Mouse (Mus musculus) hindbrain, embryonic 15.5 days (tissue): ENCODE measurements around the gene Fancm. TPM values are rescaled to one million over a fixed set of nuclear protein-coding genes. Genes with fewer than 3 reads are reported as not detected.
"Not testable (repeated sequence)": the region's sequence is repeated elsewhere in the genome, so short reads cannot be mapped to it uniquely, and the experiment has no call there.

Experiments
- ATAC-seq: fragments of 200-750 bp; cut with Nextera tagmentation; 2 replicates; pipeline ENCODE4 v1.8.0; 2017; ENCODE audit warnings: low read depth, moderate number of reproducible peaks, moderate TSS enrichment; ENCODE audit not compliant: low FRiP score
- H3K27ac ChIP-seq: fragments of 300-500 bp; sonication (generic); replicated peaks from 2 replicates; pipeline ENCODE4 v1.5.1; 2015; ENCODE audit warnings: mild to moderate bottlenecking, inconsistent platforms
- H3K27me3 ChIP-seq: fragments of 300-500 bp; sonication (generic); 2 replicates; pipeline ENCODE4 v1.6.1; 2015; ENCODE audit warnings: control low read depth, inconsistent platforms
- H3K36me3 ChIP-seq: fragments of 300-500 bp; sonication (generic); 2 replicates; pipeline ENCODE4 v1.6.1; 2015; ENCODE audit warnings: control low read depth, inconsistent platforms
- H3K4me1 ChIP-seq: fragments of 300-500 bp; sonication (generic); replicated peaks from 2 replicates; pipeline ENCODE4 v1.6.1; 2015; ENCODE audit warnings: control low read depth, inconsistent platforms
- H3K4me2 ChIP-seq: fragments of 300-500 bp; sonication (generic); 2 replicates; pipeline ENCODE4 v1.6.1; 2015; ENCODE audit warnings: moderate library complexity, mild to moderate bottlenecking, inconsistent platforms
- H3K4me3 ChIP-seq: fragments of 300-500 bp; sonication (generic); 2 replicates; pipeline ENCODE4 v1.5.1; 2015; ENCODE audit warnings: mild to moderate bottlenecking, inconsistent platforms
- H3K9ac ChIP-seq: fragments of 300-500 bp; sonication (generic); 2 replicates; pipeline ENCODE4 v1.6.1; 2015; ENCODE audit warnings: inconsistent platforms
- H3K9me3 ChIP-seq: fragments of 300-500 bp; sonication (generic); 2 replicates; pipeline ENCODE4 v1.6.1; 2016; ENCODE audit warnings: control low read depth, inconsistent platforms
- WGBS: fragments of 180-500 bp; shearing (Covaris S2); methylation state at CpG from one replicate; pipeline ENCODE4 v1.1.7; 2015; 5-methylcytosine and 5-hydroxymethylcytosine counted together
- polyA plus RNA-seq: library from polyadenylated mRNA; unstranded; fragments of >200 nt; fragmentation: Nextera tagmentation; extraction: Ambion mirVana; gene quantifications from 2 replicates; pipeline ENCODE4 v1.2.1, GENCODE M21; 2015

Gene Fancm
- polyA plus RNA-seq, 1 experiment from 2014 or later: 6.3 TPM

- Histone ChIP-seq H3K9ac (peak within 1 kb of the TSS; percentile 90), H3K27me3 (no peaks in the 10 kb centered on the region), H3K4me1 (peaks cover 36% of the 10 kb centered on the region), H3K36me3 (peaks cover 5% of the 10 kb centered on the region), H3K27ac (peak within 1 kb of the TSS; percentile 98), H3K4me2 (peak within 1 kb of the TSS; percentile 88), H3K9me3 (no peaks in the 10 kb centered on the region), H3K4me3 (peak within 1 kb of the TSS; percentile 92)
- ATAC-seq: peak; percentile 99
- WGBS: under 1% methylated on average over 48 of the region's 49 CpGs
Observed at GRCm38 (mm10) chr12:65073611-65074178, 1.7 kb upstream of the Fancm start, which contains the start of gene Fkbp3. Gene Fkbp3, minus strand, starts transcription at chr12:65074007.

GRCm38 (mm10) chr12:65074651-65075050, 752 bp upstream of the Fancm start:
- H3K4me3 ChIP-seq: peak overlapping the region; percentile 92
- peak overlapping the region; percentile 90; the same call in 1 of the 2 replicates for H3K9ac ChIP-seq
- ATAC-seq: no peak
- H3K9me3 ChIP-seq: no peaks in the 10 kb centered on the region
- WGBS: 44% methylated on average over 7 of the region's 7 CpGs
- peak overlapping the region; percentile 98 for H3K27ac ChIP-seq
- H3K36me3 ChIP-seq: no peaks in the 10 kb centered on the region
- no peaks in the 10 kb centered on the region for H3K27me3 ChIP-seq
- peaks cover 36% of the 10 kb centered on the region for H3K4me1 ChIP-seq
- H3K4me2 ChIP-seq: peak overlapping the region; percentile 88

GRCm38 (mm10) chr12:65075733-65076310, 419 bp downstream of the Fancm start:
- ATAC-seq: 0 out of 2 replicates have a peak, but pooled peaks have one; percentile 8
- under 1% methylated on average over 41 of the region's 41 CpGs for WGBS

GRCm38 (mm10) chr12:65076906-65077305, 1.5 kb downstream of the Fancm start:
- ATAC-seq: no peak
- Histone ChIP-seq H3K9ac (no peak overlapping the region), H3K4me2 (peak overlapping the region; percentile 88), H3K27me3 (no peaks in the 10 kb centered on the region), H3K9me3 (no peaks in the 10 kb centered on the region), H3K4me1 (peaks cover 36% of the 10 kb centered on the region), H3K4me3 (peak overlapping the region; percentile 92), H3K36me3 (0 out of 2 replicates have a peak, but pooled peaks cover 9% of the 10 kb centered on the region), H3K27ac (no peak overlapping the region)
- WGBS: 87% methylated on average over 9 of the region's 9 CpGs

More at GRCm38 (mm10) chr12:65075733-65076310, 419 bp downstream of the Fancm start:
- no peaks in the 10 kb centered on the region for H3K27me3 ChIP-seq
- peak overlapping the region; percentile 92 for H3K4me3 ChIP-seq
- peaks cover 36% of the 10 kb centered on the region for H3K4me1 ChIP-seq
- 0 out of 2 replicates have a peak, but pooled peaks cover 9% of the 10 kb centered on the region for H3K36me3 ChIP-seq
- peak overlapping the region; percentile 88 for H3K4me2 ChIP-seq
- H3K27ac ChIP-seq: peak overlapping the region; percentile 98
- no peaks in the 10 kb centered on the region for H3K9me3 ChIP-seq
- peak overlapping the region; percentile 88 for H3K9ac ChIP-seq

GRCm38 (mm10) chr12:65108746-65109145, 33.3 kb downstream of the Fancm start:
- Histone ChIP-seq H3K4me2 (no peak overlapping the region), H3K27ac (no peak overlapping the region), H3K4me3 (no peak overlapping the region), H3K4me1 (no peaks in the 10 kb centered on the region), H3K27me3 (no peaks in the 10 kb centered on the region), H3K9ac (no peak overlapping the region), H3K36me3 (peaks cover 18% of the 10 kb centered on the region), H3K9me3 (no peaks in the 10 kb centered on the region)
- 86% methylated on average over 1 of the region's 1 CpGs for WGBS
- no peak for ATAC-seq

- WGBS: 93% methylated on average over 3 of the region's 3 CpGs
Observed at GRCm38 (mm10) chr12:65111503-65111902, 36.1 kb downstream of the Fancm start.

GRCm38 (mm10) chr12:65112811-65113210, 37.4 kb downstream of the Fancm start:
- no peaks in the 10 kb centered on the region for H3K9me3 ChIP-seq

More at GRCm38 (mm10) chr12:65111503-65111902, 36.1 kb downstream of the Fancm start:
- no peaks in the 10 kb centered on the region for H3K27me3 ChIP-seq
- H3K4me2 ChIP-seq: no peak overlapping the region
- H3K9me3 ChIP-seq: no peaks in the 10 kb centered on the region
- no peak overlapping the region for H3K4me3 ChIP-seq
- H3K9ac ChIP-seq: no peak overlapping the region
- H3K36me3 ChIP-seq: peaks cover 19% of the 10 kb centered on the region
- ATAC-seq: no peak
- no peak overlapping the region for H3K27ac ChIP-seq
- no peaks in the 10 kb centered on the region for H3K4me1 ChIP-seq

GRCm38 (mm10) chr12:65113925-65114324, 38.5 kb downstream of the Fancm start:
- 90% methylated on average over 4 of the region's 4 CpGs for WGBS
- H3K4me3 ChIP-seq: no peak overlapping the region
- no peak overlapping the region for H3K4me2 ChIP-seq
- no peak overlapping the region for H3K27ac ChIP-seq
- ATAC-seq: no peak
- no peaks in the 10 kb centered on the region for H3K27me3 ChIP-seq
- no peaks in the 10 kb centered on the region for H3K9me3 ChIP-seq
- H3K4me1 ChIP-seq: no peaks in the 10 kb centered on the region
- H3K9ac ChIP-seq: no peak overlapping the region
- H3K36me3 ChIP-seq: peaks cover 23% of the 10 kb centered on the region

More at GRCm38 (mm10) chr12:65112811-65113210, 37.4 kb downstream of the Fancm start:
- Histone ChIP-seq H3K27ac (no peak overlapping the region), H3K9ac (no peak overlapping the region), H3K4me2 (no peak overlapping the region), H3K36me3 (peaks cover 21% of the 10 kb centered on the region), H3K4me1 (no peaks in the 10 kb centered on the region), H3K27me3 (no peaks in the 10 kb centered on the region), H3K4me3 (no peak overlapping the region)
- 100% methylated on average over 1 of the region's 1 CpGs for WGBS
- ATAC-seq: no peak

GRCm38 (mm10) chr12:65114978-65115377, 39.6 kb downstream of the Fancm start:
- H3K9me3 ChIP-seq, H3K4me2 ChIP-seq, H3K9ac ChIP-seq, H3K27ac ChIP-seq, H3K27me3 ChIP-seq, ATAC-seq, H3K4me1 ChIP-seq, H3K4me3 ChIP-seq: not testable (repeated sequence)
- H3K36me3 ChIP-seq: peaks cover 32% of the 10 kb centered on the region
- 96% methylated on average over 3 of the region's 3 CpGs for WGBS

GRCm38 (mm10) chr12:65118968-65119367, 43.6 kb downstream of the Fancm start:
- Histone ChIP-seq H3K27me3 (no peaks in the 10 kb centered on the region), H3K36me3 (peaks cover 53% of the 10 kb centered on the region), H3K9me3 (no peaks in the 10 kb centered on the region), H3K4me2 (no peak overlapping the region), H3K9ac (no peak overlapping the region), H3K4me3 (no peak overlapping the region), H3K4me1 (no peaks in the 10 kb centered on the region), H3K27ac (no peak overlapping the region)
- WGBS: 83% methylated on average over 7 of the region's 7 CpGs
- no peak for ATAC-seq

- H3K36me3 ChIP-seq: peaks cover 55% of the 10 kb centered on the region
- no peak for ATAC-seq
- H3K27me3 ChIP-seq: no peaks in the 10 kb centered on the region
- H3K4me2 ChIP-seq: no peak overlapping the region
- H3K9ac ChIP-seq: no peak overlapping the region
- H3K4me3 ChIP-seq: no peak overlapping the region
- no peak overlapping the region for H3K27ac ChIP-seq
- no peaks in the 10 kb centered on the region for H3K9me3 ChIP-seq
- H3K4me1 ChIP-seq: no peaks in the 10 kb centered on the region
- 88% methylated on average over 5 of the region's 5 CpGs for WGBS
Observed at GRCm38 (mm10) chr12:65119451-65119850, 44.0 kb downstream of the Fancm start.

GRCm38 (mm10) chr12:65136121-65136520, 60.7 kb downstream of the Fancm start:
- not testable (repeated sequence) for H3K27ac ChIP-seq, H3K9me3 ChIP-seq, H3K4me1 ChIP-seq, H3K9ac ChIP-seq, H3K4me2 ChIP-seq, ATAC-seq, H3K27me3 ChIP-seq, H3K36me3 ChIP-seq, H3K4me3 ChIP-seq
- 94% methylated on average over 4 of the region's 4 CpGs for WGBS
